Mouse (Mus musculus) lung, embryonic 15.5 days (tissue): Measurements from ENCODE around the gene Elf1. TPM values are rescaled to one million over a fixed set of nuclear protein-coding genes. Genes with fewer than 3 reads are reported as not detected.

Experiments used
- ATAC-seq: fragments of 200-750 bp; cut with Nextera tagmentation; 2 replicates; pipeline ENCODE4 v1.8.0; 2017; ENCODE audit warnings: moderate number of reproducible peaks, borderline replicate concordance; ENCODE audit not compliant: low FRiP score, low TSS enrichment; ENCODE audit errors: extremely low read depth
- H3K27ac ChIP-seq: fragments of 300-500 bp; sonication (generic); 2 replicates; pipeline ENCODE4 v1.5.1; 2015; ENCODE audit warnings: moderate library complexity, mild to moderate bottlenecking, inconsistent platforms
- H3K27me3 ChIP-seq: fragments of 300-500 bp; sonication (generic); 2 replicates; pipeline ENCODE4 v1.6.1; 2015; ENCODE audit warnings: inconsistent platforms
- H3K36me3 ChIP-seq: fragments of 300-500 bp; sonication (generic); 2 replicates; pipeline ENCODE4 v1.6.1; 2015; ENCODE audit warnings: inconsistent platforms
- H3K4me1 ChIP-seq: fragments of 300-500 bp; sonication (generic); 2 replicates; pipeline ENCODE4 v1.6.1; 2015; ENCODE audit warnings: inconsistent platforms
- H3K4me2 ChIP-seq: fragments of 300-500 bp; sonication (generic); 2 replicates; pipeline ENCODE4 v1.6.1; 2015; ENCODE audit warnings: inconsistent platforms, mild to moderate bottlenecking, moderate library complexity
- H3K4me3 ChIP-seq: fragments of 300-500 bp; sonication (generic); 2 replicates; pipeline ENCODE4 v1.5.1; 2015; ENCODE audit warnings: mild to moderate bottlenecking, inconsistent platforms
- H3K9ac ChIP-seq: fragments of 300-500 bp; sonication (generic); 2 replicates; pipeline ENCODE4 v1.6.1; 2015; ENCODE audit warnings: inconsistent platforms
- H3K9me3 ChIP-seq: fragments of 300-500 bp; sonication (generic); 2 replicates; pipeline ENCODE4 v1.6.1; 2016; ENCODE audit warnings: inconsistent platforms
- WGBS: fragments of 180-500 bp; shearing (Covaris S2); methylation state at CpG from one replicate; pipeline ENCODE4 v1.1.7; 2015; 5-methylcytosine and 5-hydroxymethylcytosine counted together
- microRNA-seq: library from miRNA; unstranded; fragments of <30 nt; microRNA quantifications from one replicate; pipeline ENCODE4, GENCODE M21; 2016
- polyA plus RNA-seq: library from polyadenylated mRNA; unstranded; fragments of >200 nt; fragmentation: Nextera tagmentation; extraction: Ambion mirVana; gene quantifications from 2 replicates; pipeline ENCODE4 v1.2.1, GENCODE M21; 2015

Elf1 gene
- polyA plus RNA-seq, 1 experiment from 2014 or later = 18.8 TPM

DNA sequence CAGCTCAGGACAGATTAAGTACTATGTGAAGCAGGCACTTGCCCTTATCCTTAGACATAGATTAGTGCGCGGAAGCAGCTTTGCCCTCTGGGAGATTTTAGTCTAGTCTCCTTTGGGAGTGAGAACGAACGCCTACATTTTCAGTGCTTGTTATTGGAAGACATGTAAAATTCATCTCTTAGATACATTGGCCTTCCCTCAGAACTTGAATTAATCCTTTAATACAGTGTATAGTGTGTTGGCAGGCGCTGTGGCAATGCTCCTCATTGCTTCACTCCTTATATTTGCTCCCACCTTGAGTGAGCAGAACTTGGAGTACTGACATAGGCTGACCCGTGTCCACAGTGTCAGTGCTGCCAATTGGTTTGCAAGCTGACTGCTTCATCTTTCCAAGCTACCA, 127.3 kb downstream of the Elf1 start:
- ATAC-seq = no peak
- Histone ChIP-seq H3K4me2 (no peak overlapping the region), H3K27ac (no peak overlapping the region), H3K4me1 (no peaks in the 10 kb centered on the region), H3K36me3 (peaks cover 69% of the 10 kb centered on the region), H3K27me3 (no peaks in the 10 kb centered on the region), H3K4me3 (no peak overlapping the region), H3K9me3 (no peaks in the 10 kb centered on the region), H3K9ac (no peak overlapping the region)
- 92% methylated on average over 6 of the region's 6 CpGs for WGBS

DNA sequence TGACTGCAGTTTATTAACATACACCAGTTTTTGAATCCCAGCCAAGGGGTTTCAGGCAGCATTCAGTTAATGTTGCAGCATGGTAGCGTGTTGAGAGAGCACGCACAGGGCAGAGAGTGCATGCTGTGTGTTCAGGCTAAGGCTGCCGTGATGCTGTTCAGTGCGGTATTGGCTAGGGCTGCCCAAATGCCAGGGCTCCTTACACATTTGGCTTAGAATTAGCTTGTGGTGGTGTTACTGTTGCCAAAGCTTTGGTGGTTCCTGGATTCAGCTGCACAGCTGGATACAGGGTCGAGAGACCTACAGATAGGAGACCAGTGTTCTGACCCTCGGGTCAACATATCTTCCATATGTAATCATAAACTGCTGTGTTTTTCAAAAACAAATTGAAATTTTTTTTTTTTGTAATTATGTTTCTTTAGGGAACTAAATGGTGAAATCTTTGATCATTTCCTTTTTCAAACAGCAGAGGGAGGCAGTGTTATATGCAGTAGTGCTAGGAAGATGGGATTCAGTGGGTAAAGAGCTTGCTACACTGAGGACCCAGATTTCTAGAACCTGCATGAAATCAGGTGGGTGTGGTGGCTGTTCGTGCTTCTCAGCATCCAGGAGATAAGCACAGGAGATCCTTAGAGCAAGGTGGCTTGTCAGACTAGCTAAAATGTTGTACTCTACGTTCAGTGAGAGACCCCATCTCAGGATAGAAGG, 136.3 kb downstream of the Elf1 start:
- H3K9ac ChIP-seq = no peak overlapping the region
- H3K27ac ChIP-seq = no peak overlapping the region
- no peaks in the 10 kb centered on the region for H3K27me3 ChIP-seq
- ATAC-seq = no peak
- H3K4me2 ChIP-seq = no peak overlapping the region
- peaks cover 43% of the 10 kb centered on the region for H3K36me3 ChIP-seq
- no peaks in the 10 kb centered on the region for H3K4me1 ChIP-seq
- H3K9me3 ChIP-seq = no peaks in the 10 kb centered on the region
- H3K4me3 ChIP-seq = no peak overlapping the region
- 83% methylated on average over 8 of the region's 8 CpGs for WGBS

DNA sequence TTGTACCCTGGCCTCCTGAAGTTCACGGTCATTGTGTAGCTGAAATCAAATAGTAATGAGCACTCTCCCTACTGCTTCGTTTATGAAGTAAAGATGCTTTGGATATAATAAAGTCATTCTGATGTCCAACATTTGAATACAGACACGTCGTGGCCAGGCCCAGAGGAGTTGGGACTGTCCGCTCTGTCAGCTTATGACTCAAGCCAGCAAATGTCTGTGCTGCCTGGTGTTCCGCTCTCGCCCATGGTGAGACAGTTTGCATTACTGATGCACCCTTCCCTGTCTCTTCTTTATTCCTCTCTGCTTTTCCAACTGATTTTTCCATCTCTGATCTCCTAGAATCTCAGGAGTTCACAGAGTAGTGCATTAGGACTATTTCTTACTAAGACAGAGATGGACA, 138.8 kb downstream of the Elf1 start:
- Histone ChIP-seq H3K27ac (no peak overlapping the region), H3K27me3 (no peaks in the 10 kb centered on the region), H3K36me3 (peaks cover 41% of the 10 kb centered on the region), H3K9me3 (no peaks in the 10 kb centered on the region), H3K4me1 (no peaks in the 10 kb centered on the region), H3K4me2 (no peak overlapping the region), H3K4me3 (no peak overlapping the region), H3K9ac (no peak overlapping the region)
- ATAC-seq = no peak
- WGBS = 94% methylated on average over 7 of the region's 7 CpGs

DNA sequence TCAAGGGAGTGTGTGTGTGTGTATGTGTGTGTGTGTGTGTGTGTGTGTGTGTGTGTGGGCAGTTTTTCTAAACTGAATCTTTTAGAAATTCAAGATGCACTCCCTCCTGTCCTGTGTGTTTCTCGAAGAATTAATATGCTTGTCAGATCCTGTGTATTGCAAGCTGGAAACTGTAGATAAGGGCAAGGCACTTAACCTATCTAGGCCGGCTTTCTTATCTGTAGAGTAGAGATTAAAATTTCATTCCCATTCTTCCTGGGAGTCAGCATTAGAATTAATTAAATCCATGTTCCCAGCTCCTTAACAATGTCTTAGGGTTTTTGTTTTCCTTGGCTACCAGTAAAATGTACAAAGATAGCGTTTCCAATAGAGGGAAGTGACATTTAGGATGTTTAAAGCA, 140.1 kb downstream of the Elf1 start:
- no peak overlapping the region for H3K9ac ChIP-seq
- ATAC-seq = no peak
- 42% methylated on average over 3 of the region's 3 CpGs for WGBS

More for the DNA sequence above, 140.1 kb downstream of the Elf1 start:
- Histone ChIP-seq H3K36me3 (peaks cover 46% of the 10 kb centered on the region), H3K9me3 (no peaks in the 10 kb centered on the region), H3K4me1 (no peaks in the 10 kb centered on the region), H3K4me2 (no peak overlapping the region), H3K27ac (no peak overlapping the region), H3K4me3 (no peak overlapping the region), H3K27me3 (no peaks in the 10 kb centered on the region)

Small RNA genes within 50 kb of the gene (microRNA-seq; reads per million reads assigned to microRNA genes)
- gene Gm27857 = not detected

Other genes starting within 250 kb of the Elf1 start
- not detected in 2 replicates for gene Zfp957, start 233.8 kb upstream of the Elf1 start, polyA plus RNA-seq
- 144 and 154 TPM in 2 replicates for gene Rgcc, start 179.5 kb upstream of the Elf1 start, polyA plus RNA-seq
- 41.0 and 45.9 TPM in 2 replicates for gene Naa16, start 90.4 kb upstream of the Elf1 start, polyA plus RNA-seq
- gene Mtrf1, start 83.4 kb upstream of the Elf1 start, polyA plus RNA-seq = 10.8 and 11.0 TPM in 2 replicates
- gene Kbtbd7, start 54.7 kb upstream of the Elf1 start, polyA plus RNA-seq = 11.8 and 12.7 TPM in 2 replicates
- 3.8 and 4.6 TPM in 2 replicates for gene Kbtbd6, start 29.4 kb upstream of the Elf1 start, polyA plus RNA-seq
- 38.0 and 40.0 TPM in 2 replicates for gene Wbp4, start 326 bp downstream of the Elf1 start, polyA plus RNA-seq
- gene Sugt1, start 106.5 kb downstream of the Elf1 start, polyA plus RNA-seq = 127 and 136 TPM in 2 replicates
- gene Cnmd, start 181.0 kb downstream of the Elf1 start, polyA plus RNA-seq = 10.9 and 11.5 TPM in 2 replicates